Mouse (Mus musculus) thymus, postnatal 14 days (tissue): ENCODE data around the gene Zbtb16.

Source experiments
- DNase-seq: peaks from one replicate; pipeline ENCODE4 v3.0.0; 2021

Gene Zbtb16

GRCm38 (mm10) chr9:48824533-48825130 lies 11.4 kb downstream of the Zbtb16 start:
- no peak for DNase-seq

- DNase-seq, result no peak
These were observed 12.2 kb downstream of the Zbtb16 start for GRCm38 (mm10) chr9:48823851-48824250.

- DNase-seq, result no peak
These were observed 12.7 kb downstream of the Zbtb16 start for GRCm38 (mm10) chr9:48823319-48823705.

GRCm38 (mm10) chr9:48822586-48823318 lies 13.3 kb downstream of the Zbtb16 start:
- no peak for DNase-seq

GRCm38 (mm10) chr9:48821916-48822585 lies 14.0 kb downstream of the Zbtb16 start:
- DNase-seq, result no peak

- DNase-seq, result no peak
These were observed 14.6 kb downstream of the Zbtb16 start for GRCm38 (mm10) chr9:48821431-48821830.

- no peak for DNase-seq
These were observed 15.2 kb downstream of the Zbtb16 start for GRCm38 (mm10) chr9:48820791-48821190.

GRCm38 (mm10) chr9:48819695-48820094 lies 16.3 kb downstream of the Zbtb16 start:
- no peak for DNase-seq

- no peak for DNase-seq
These were observed 16.9 kb downstream of the Zbtb16 start for GRCm38 (mm10) chr9:48819137-48819536.

GRCm38 (mm10) chr9:48817907-48818306 lies 18.1 kb downstream of the Zbtb16 start:
- no peak for DNase-seq

GRCm38 (mm10) chr9:48817399-48817793 lies 18.6 kb downstream of the Zbtb16 start:
- no peak for DNase-seq

- DNase-seq, result no peak
These were observed 19.2 kb downstream of the Zbtb16 start for GRCm38 (mm10) chr9:48816678-48817398.

GRCm38 (mm10) chr9:48816157-48816556 lies 19.9 kb downstream of the Zbtb16 start:
- no peak for DNase-seq

GRCm38 (mm10) chr9:48814881-48815495 lies 21.0 kb downstream of the Zbtb16 start:
- no peak for DNase-seq

GRCm38 (mm10) chr9:48813960-48814880 lies 21.8 kb downstream of the Zbtb16 start:
- DNase-seq, result no peak

GRCm38 (mm10) chr9:48812352-48812751 lies 23.7 kb downstream of the Zbtb16 start:
- no peak for DNase-seq

- DNase-seq, result no peak
These were observed 29.4 kb downstream of the Zbtb16 start for GRCm38 (mm10) chr9:48806591-48806990.

- no peak for DNase-seq
These were observed 30.2 kb downstream of the Zbtb16 start for GRCm38 (mm10) chr9:48805850-48806249.

- peak; percentile 30 for DNase-seq
These were observed 31.5 kb downstream of the Zbtb16 start for GRCm38 (mm10) chr9:48804509-48804908.

- DNase-seq, result no peak
These were observed 32.4 kb downstream of the Zbtb16 start for GRCm38 (mm10) chr9:48803460-48804240.

GRCm38 (mm10) chr9:48802374-48802773 lies 33.6 kb downstream of the Zbtb16 start:
- DNase-seq, result no peak
